Comparison of ENCODE assay signal across 8 mouse cellular contexts in the genomic region with DNA sequence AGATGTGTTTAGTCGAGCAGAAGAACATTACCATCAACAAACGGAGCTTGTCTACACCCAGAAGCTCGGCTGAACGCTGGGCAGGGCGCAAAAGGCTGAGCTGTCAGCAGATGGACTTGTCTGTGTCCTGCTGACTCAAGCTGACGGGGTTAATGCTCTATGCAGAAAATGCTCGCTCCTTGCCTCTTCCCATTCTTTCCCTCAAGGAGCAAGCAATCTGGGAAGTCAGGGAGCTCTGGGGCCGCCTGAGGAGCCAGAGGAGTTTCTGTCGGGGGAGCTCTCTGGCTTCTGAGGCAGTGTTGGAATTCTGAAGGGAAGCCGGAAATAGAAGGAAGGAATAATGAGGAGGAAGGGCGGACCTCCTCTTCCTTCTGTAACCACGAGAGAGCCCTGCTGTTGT.
DNase-seq lines count a peak whose midpoint lies in the region; ATAC-seq and TF ChIP-seq lines count a peak whose summit lies in the region.

No protein-coding gene starts in this region.

- H3K27me3 ChIP-seq in embryonic facial prominence, embryonic 13.5 days = no peaks in the 10 kb centered on the region

- no peak for ATAC-seq in embryonic facial prominence, embryonic 13.5 days (ENCODE audit: insufficient number of reproducible peaks, insufficient read depth, low FRiP score, low TSS enrichment, low read depth)

- H3K9me3 ChIP-seq in embryonic facial prominence, embryonic 13.5 days = no peaks in the 10 kb centered on the region

- H3K4me1 ChIP-seq in embryonic facial prominence, embryonic 13.5 days = peaks cover 3% of the 10 kb centered on the region; the same call in 1 of the 2 replicates

- peak; percentile 24 to 34 for DNase-seq in layer of hippocampus, adult 2 months (ENCODE audit: low spot score in 2 of 2)
- no peak for DNase-seq in layer of hippocampus, adult 9-10 months (ENCODE audit: low spot score)
- peak; percentile 3 to 14 for DNase-seq in heart, postnatal 36 days
- DNase-seq in left cerebral cortex, postnatal 4 days = peak; percentile 55
- peak; percentile 25 to 42 for DNase-seq in right cerebral cortex, adult 2 months (ENCODE audit: low spot score in 2 of 2)
- DNase-seq in thymus, postnatal 36 days = no peak
- DNase-seq in adrenal gland, adult 8-10 months = no peak

- WGBS in embryonic facial prominence, embryonic 13.5 days = 30% methylated on average over 12 of the region's 12 CpGs

- H3K4me2 ChIP-seq in embryonic facial prominence, embryonic 13.5 days = peak overlapping the region; percentile 30

- H3K27ac ChIP-seq in layer of hippocampus, adult 2 months = peak overlapping the region; percentile 79
- H3K27ac ChIP-seq in embryonic facial prominence, embryonic 13.5 days = peak overlapping the region; percentile 2; the same call in 1 of the 2 replicates

- intact Hi-C loops in heart, postnatal 36 days (cut with DNase I) = no loop called here
- intact Hi-C loops in left cerebral cortex, postnatal 4 days (cut with DNase I) = no loop called here

- no peak for TF ChIP-seq CTCF in layer of hippocampus, adult 2 months (conservative IDR thresholded peaks at IDR 0.05)

- H3K4me3 ChIP-seq in layer of hippocampus, adult 2 months = peak overlapping the region; percentile 17; the same call in 1 of the 2 replicates
- no peak overlapping the region for H3K4me3 ChIP-seq in embryonic facial prominence, embryonic 13.5 days

- no peaks in the 10 kb centered on the region for H3K36me3 ChIP-seq in embryonic facial prominence, embryonic 13.5 days

- H3K9ac ChIP-seq in embryonic facial prominence, embryonic 13.5 days = no peak overlapping the region; the same call in 1 of the 2 replicates

Comparison
In these comparisons a context has a peak if more than half of its experiments do, and no peak if none do; other contexts are left out.
1. DNase-seq: peak in layer of hippocampus, adult 2 months (2 of 2), heart, postnatal 36 days (2 of 2), left cerebral cortex, postnatal 4 days (single experiment) and right cerebral cortex, adult 2 months (2 of 2); none in layer of hippocampus, adult 9-10 months (single experiment), thymus, postnatal 36 days (0 of 2) and adrenal gland, adult 8-10 months (single experiment).